Mouse (Mus musculus): Measurements from ENCODE around the gene 4933412E24Rik.

Gene 4933412E24Rik

DNA sequence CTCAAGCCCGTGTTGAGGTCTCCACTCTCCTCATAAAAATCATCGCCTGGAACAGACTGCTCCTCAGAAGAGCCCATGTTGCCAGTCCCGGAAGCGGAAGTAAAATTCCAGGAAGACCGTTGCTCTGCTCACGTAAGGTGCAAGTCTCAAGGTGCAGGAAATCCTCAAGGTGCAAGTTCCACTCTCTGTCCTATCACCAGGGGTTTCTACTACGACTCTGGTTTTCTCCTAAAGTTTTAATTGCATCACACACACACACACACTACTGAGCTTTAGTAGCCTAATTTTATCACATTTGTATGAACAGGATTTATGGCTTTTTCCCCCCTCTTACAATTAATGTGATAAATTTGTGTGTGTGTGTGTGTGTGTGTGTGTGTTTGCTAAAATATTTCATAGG is at the start of gene 4933412E24Rik:
TSS of gene 4933412E24Rik (minus strand) at position 101 of the 400 bp plus-strand sequence.
- no peak for DNase-seq

DNA sequence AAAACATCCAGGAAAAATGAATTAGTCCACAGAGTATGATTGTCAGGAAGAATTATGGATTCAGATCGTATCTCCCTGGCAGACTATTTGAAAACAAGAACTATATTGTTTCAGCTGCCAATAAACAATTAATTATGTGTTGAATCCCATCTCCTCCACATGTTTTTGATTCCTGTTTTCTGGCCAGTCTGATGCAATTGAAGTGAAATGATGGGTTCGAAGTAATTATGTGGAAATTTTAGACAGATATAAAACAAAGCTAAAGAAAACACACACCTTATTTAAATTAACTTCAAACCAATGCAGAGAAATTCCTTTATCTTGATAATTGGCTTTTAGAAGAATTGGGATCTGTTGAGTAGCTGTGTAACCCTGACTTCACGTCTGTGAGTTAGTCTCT is 14.3 kb upstream of the 4933412E24Rik start:
- no peak for DNase-seq

DNA sequence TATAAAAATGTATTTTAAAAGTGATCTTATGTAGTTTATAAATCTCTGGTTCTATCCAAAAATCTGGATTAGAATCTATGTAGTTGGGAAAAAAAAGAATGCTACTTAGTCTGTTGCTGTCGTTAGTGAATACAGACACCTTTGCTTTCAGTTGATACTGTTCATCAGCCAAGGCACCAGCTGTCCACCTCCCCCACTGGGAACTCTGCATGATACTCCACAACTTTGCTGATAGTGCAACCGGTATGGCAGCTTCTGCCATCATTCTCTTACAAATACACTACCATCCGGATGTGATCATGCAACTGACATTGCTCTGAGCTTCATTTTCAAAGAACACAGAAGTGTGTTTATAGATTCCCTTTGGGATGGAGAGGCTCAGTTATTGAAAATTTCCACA is 4.8 kb upstream of the 4933412E24Rik start:
- DNase-seq: no peak

DNA sequence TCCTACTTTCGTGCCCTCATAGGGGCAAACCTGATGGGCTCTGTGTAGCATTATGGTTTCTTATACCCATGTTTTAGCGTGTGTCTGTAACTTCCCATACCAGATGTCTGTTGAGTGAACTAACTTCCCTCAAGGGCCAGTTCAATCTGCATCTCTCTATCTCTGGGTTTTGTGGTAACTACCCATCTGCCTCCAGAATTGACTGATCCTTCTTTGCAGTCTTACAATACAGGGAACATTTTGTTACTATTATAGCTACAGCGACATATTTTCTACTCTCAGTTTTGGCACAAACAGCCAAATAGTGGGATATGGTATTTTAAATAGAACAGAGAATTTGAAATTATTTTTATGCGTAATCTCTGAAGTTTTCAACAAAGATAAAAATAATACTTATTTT is 6.2 kb downstream of the 4933412E24Rik start:
- DNase-seq: no peak

DNA sequence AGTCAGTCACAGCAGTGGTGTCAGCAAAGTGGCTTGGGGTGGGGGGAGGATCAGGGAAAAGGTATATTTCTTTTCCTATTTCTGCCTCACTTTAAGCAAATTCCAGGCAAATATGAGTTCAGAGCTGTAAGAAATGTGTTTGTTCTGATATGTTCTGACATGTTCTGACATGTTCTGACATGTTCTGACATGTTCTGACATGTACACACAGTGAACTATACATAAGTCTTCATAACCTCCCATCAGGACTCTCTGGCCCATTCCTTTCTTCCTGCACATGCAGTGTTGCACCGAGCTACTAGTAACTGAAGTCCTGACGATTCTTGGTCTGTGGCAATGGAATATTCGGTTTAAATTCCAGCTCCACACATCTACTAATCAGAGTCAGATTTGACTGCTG is 6.8 kb downstream of the 4933412E24Rik start:
- no peak for DNase-seq

DNA sequence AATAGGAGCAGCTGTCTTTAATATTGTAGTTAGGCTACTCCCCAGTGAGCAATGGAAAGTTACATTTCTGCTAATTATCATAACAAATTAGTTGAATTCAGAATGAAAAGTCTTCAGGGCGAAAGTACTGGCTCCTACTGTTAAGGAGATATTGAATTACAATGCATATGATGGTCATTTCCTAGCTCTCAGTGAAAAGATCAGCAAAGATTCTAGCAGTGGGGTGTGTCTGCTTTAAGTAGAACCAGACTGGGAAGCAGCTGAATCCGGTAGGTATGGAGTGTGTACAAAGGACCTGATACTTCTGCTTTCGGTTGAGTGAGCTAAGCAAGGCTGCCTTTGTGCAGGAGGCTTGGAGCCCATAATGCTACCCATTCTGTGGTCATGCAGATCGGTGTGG is 32.6 kb downstream of the 4933412E24Rik start:
- DNase-seq: no peak

DNA sequence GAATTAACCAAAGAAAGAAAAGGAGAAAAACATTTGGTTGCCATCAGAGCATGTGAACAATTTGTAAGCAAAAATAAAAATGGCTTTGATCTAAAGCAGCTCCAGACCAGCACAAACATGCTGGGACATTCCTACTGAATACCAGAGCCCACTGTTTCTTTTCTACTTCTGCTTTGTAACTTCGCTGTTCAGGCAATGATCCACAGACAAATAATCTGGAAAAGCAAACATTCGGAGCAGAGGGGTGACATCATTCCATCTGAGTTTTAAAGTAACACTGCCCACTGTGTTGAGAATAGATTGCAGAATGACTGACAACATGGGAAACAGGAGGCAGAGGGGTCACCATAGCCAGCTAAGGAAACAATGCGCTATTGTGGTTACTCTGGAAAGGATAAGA is 41.1 kb downstream of the 4933412E24Rik start:
- no peak for DNase-seq

DNA sequence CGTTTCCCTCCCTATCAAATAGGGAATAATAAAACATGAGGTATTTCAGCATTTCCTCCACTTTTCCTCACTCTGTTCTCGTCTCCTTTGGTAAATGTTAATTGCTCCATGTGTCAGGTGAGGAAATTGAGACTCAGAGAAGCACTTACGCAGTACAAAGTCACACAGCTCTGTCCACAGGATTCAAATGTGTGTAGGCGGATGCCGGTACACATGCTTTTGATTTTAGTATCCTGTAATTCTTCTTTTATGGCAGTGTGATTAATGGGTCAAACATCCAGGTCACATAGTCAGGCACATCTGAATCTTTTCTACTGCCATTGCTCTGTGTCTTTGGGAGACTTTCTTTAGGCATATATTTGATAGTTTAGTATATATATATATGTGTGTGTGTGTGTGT is 41.8 kb downstream of the 4933412E24Rik start:
- no peak for DNase-seq

DNA sequence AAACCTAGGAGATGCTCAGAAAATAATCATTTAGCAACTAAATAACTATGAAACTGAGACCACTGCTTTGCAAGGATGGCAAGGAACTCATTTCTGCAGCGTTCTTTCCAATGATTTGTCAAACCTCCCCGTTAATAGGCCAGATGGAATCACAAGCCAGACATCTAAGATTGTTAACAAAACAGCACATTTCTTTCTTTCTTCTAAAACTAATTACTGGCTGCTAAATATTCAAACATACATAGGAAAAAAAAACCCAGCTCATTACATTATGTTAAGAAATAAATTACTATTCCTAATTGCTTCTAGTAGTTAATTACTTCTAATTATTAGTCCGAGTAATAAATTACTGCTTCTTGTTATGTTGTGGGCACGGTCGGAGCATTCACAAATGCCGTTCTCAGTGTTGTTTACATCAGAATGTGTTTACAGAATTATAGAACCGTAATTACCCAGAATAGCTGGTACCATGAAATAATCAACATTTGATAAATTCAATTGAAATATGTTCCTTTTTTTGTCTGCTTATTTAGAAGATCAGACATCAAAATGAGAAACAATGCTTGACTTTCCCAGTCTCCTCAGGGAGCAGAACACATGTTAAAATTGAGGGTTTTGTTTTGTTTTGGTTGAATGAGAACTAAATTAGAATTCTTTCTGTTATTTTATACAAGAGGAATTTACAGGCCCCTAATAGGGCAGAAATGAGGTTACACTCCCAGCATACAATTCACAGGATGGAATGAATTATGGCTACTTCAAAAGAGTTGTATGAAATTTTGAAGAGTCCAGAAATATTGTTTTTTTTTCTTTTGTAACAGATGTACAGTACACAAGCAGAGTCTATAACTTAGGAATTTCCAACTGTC is 42.5 kb downstream of the 4933412E24Rik start:
- no peak for DNase-seq

Measured in lung, adult 18-20 months (tissue).